Mouse (Mus musculus) MEL (cell line): ENCODE measurements around the gene Afdn. TPM values are rescaled to one million over a fixed set of nuclear protein-coding genes. Genes with fewer than 3 reads are reported as not detected.
"Not testable (repeated sequence)": the region's sequence is repeated elsewhere in the genome, so short reads cannot be mapped to it uniquely, and the experiment has no call there.

Experiments used
- DNase-seq: peaks from one replicate; pipeline ENCODE4 v3.0.0; 2011; ENCODE audit warnings: low read depth, low spot score
- H3K27ac ChIP-seq: 2 replicates; pipeline ENCODE4 v1.5.1; 2012; ENCODE audit warnings: low read depth, mild to moderate bottlenecking, control low read depth, low read length, moderate library complexity; ENCODE audit not compliant: control insufficient read depth
- H3K27me3 ChIP-seq, 2 experiments: fragments of 150-350 bp in 1 of 2; sonication (generic) in 1 of 2; 2 replicates each; pipeline ENCODE4 v1.6.1; 2012; ENCODE audit warnings: low read length in 2 of 2, mild to moderate bottlenecking in 2 of 2, improper control_type of control experiment in 1 of 2, moderate library complexity in 1 of 2; ENCODE audit not compliant: insufficient read depth in 2 of 2, control insufficient read depth in 1 of 2
- H3K36me3 ChIP-seq, 2 experiments: 2 replicates each; pipeline ENCODE4 v1.6.1; 2012 to 2014; ENCODE audit warnings: low read length in 2 of 2, improper control_type of control experiment in 1 of 2, inconsistent platforms in 1 of 2, mild to moderate bottlenecking in 1 of 2; ENCODE audit not compliant: insufficient read depth in 2 of 2, control insufficient read depth in 1 of 2
- H3K4me1 ChIP-seq, 2 experiments: fragments of 150-350 bp in 1 of 2; sonication (generic) in 1 of 2; 2 replicates each; pipeline ENCODE4 v1.6.1; 2012; ENCODE audit warnings: low read length in 2 of 2, improper control_type of control experiment in 1 of 2, mild to moderate bottlenecking in 1 of 2; ENCODE audit not compliant: insufficient read depth in 2 of 2, control insufficient read depth in 1 of 2
- H3K4me3 ChIP-seq, 2 experiments: fragments of 150-350 bp in 1 of 2; sonication (generic) in 1 of 2; 2 replicates each; pipeline ENCODE4 v1.5.1; 2012; ENCODE audit warnings: low read depth in 2 of 2, low read length in 2 of 2, mild to moderate bottlenecking in 2 of 2, moderate library complexity in 2 of 2, control low read depth in 1 of 2, improper control_type of control experiment in 1 of 2; ENCODE audit not compliant: control insufficient read depth in 1 of 2, insufficient read depth in 1 of 2
- H3K79me2 ChIP-seq: 2 replicates; pipeline ENCODE4 v1.6.1; 2012; ENCODE audit warnings: mild to moderate bottlenecking, low read length, moderate library complexity; ENCODE audit not compliant: control insufficient read depth, poor library complexity, insufficient read depth
- H3K9ac ChIP-seq: 2 replicates; pipeline ENCODE4 v1.6.1; 2012; ENCODE audit warnings: low read depth, mild to moderate bottlenecking, control low read depth, low read length, moderate library complexity; ENCODE audit not compliant: control insufficient read depth, poor library complexity, severe bottlenecking
- H3K9me3 ChIP-seq: fragments of 150-350 bp; sonication (generic); replicated peaks from 2 replicates; pipeline ENCODE4 v1.6.1; 2012; ENCODE audit warnings: mild to moderate bottlenecking, low read length, improper control_type of control experiment, moderate library complexity; ENCODE audit not compliant: insufficient read depth
- E2F4 ChIP-seq: IDR thresholded peaks from 2 replicates; pipeline ENCODE4 v1.6.1; 2011; ENCODE audit warnings: low read depth, low read length, improper control_type of control experiment, borderline replicate concordance
- EP300 ChIP-seq, 2 experiments: IDR thresholded peaks; 2 replicates each; pipeline ENCODE4 v1.6.1; 2011; ENCODE audit warnings: improper control_type of control experiment in 2 of 2, low read length in 2 of 2, low read depth in 1 of 2, mild to moderate bottlenecking in 1 of 2
- GABPA ChIP-seq: IDR thresholded peaks from 2 replicates; pipeline ENCODE4 v1.6.1; 2012; ENCODE audit warnings: low read depth, mild to moderate bottlenecking, inconsistent platforms, low read length, improper control_type of control experiment, moderate library complexity
- JUND ChIP-seq: IDR thresholded peaks from 2 replicates; pipeline ENCODE4 v1.6.1; 2011; ENCODE audit warnings: low read depth, mild to moderate bottlenecking, improper control_type of control experiment, low read length
- MAFK ChIP-seq: IDR thresholded peaks from 2 replicates; pipeline ENCODE4 v1.6.1; 2011; ENCODE audit warnings: low read depth, mild to moderate bottlenecking, low read length, improper control_type of control experiment, borderline replicate concordance
- MAZ ChIP-seq: IDR thresholded peaks from 2 replicates; pipeline ENCODE4 v1.6.1; 2012; ENCODE audit warnings: low read depth, mild to moderate bottlenecking, inconsistent platforms, low read length, improper control_type of control experiment
- MEF2A ChIP-seq: IDR thresholded peaks from 2 replicates; pipeline ENCODE4 v1.6.1; 2014; ENCODE audit warnings: low read depth, mild to moderate bottlenecking, inconsistent platforms, low read length, improper control_type of control experiment; ENCODE audit not compliant: poor library complexity, insufficient replicate concordance, severe bottlenecking; ENCODE audit errors: extremely low read depth
- MYB ChIP-seq: IDR thresholded peaks from 2 replicates; pipeline ENCODE4 v1.6.1; 2011; ENCODE audit warnings: mild to moderate bottlenecking, low read depth, low read length, improper control_type of control experiment
- MYC ChIP-seq: IDR thresholded peaks from 2 replicates; pipeline ENCODE4 v1.6.1; 2011; ENCODE audit warnings: low read depth, mild to moderate bottlenecking, low read length, improper control_type of control experiment, moderate library complexity
- NELFE ChIP-seq: IDR thresholded peaks from 2 replicates; pipeline ENCODE4 v1.6.1; 2011; ENCODE audit warnings: low read depth, low read length, improper control_type of control experiment
- RAD21 ChIP-seq: IDR thresholded peaks from 2 replicates; pipeline ENCODE4 v1.6.1; 2011; ENCODE audit warnings: mild to moderate bottlenecking, low read depth, low read length, improper control_type of control experiment
- RCOR1 ChIP-seq: IDR thresholded peaks from 2 replicates; pipeline ENCODE4 v1.6.1; 2012; ENCODE audit warnings: low read depth, mild to moderate bottlenecking, inconsistent platforms, low read length, improper control_type of control experiment
- SIN3A ChIP-seq: IDR thresholded peaks from 2 replicates; pipeline ENCODE4 v1.6.1; 2012; ENCODE audit warnings: low read length, improper control_type of control experiment, inconsistent platforms
- SMC3 ChIP-seq: IDR thresholded peaks from 2 replicates; pipeline ENCODE4 v1.6.1; 2011; ENCODE audit warnings: low read depth, low read length, improper control_type of control experiment
- TCF12 ChIP-seq: IDR thresholded peaks from 2 replicates; pipeline ENCODE4 v1.6.1; 2014; ENCODE audit warnings: low read depth, mild to moderate bottlenecking, inconsistent platforms, low read length, improper control_type of control experiment, moderate library complexity
- UBTF ChIP-seq: IDR thresholded peaks from 2 replicates; pipeline ENCODE4 v1.6.1; 2012; ENCODE audit warnings: low read depth, mild to moderate bottlenecking, inconsistent platforms, low read length, improper control_type of control experiment, moderate library complexity, borderline replicate concordance; ENCODE audit not compliant: insufficient read depth
- USF1 ChIP-seq: IDR thresholded peaks from 2 replicates; pipeline ENCODE4 v1.6.1; 2014; ENCODE audit warnings: low read depth, mild to moderate bottlenecking, inconsistent platforms, low read length, improper control_type of control experiment, moderate library complexity
- ZC3H11A ChIP-seq: IDR thresholded peaks from 2 replicates; pipeline ENCODE4 v1.6.1; 2012; ENCODE audit warnings: low read depth, mild to moderate bottlenecking, inconsistent platforms, low read length, improper control_type of control experiment
- ZMIZ1 ChIP-seq: IDR thresholded peaks from 2 replicates; pipeline ENCODE4 v1.6.1; 2012; ENCODE audit warnings: low read depth, mild to moderate bottlenecking, inconsistent platforms, low read length, improper control_type of control experiment, moderate library complexity
- polyA plus RNA-seq, 2 experiments: library from polyadenylated mRNA; stranded (reverse) in 1 of 2; unstranded in 1 of 2; fragments of >175 nt in 1 of 2; fragments of >200 nt in 1 of 2; gene quantifications; 2 replicates each; pipeline versions ENCODE4 v1.2.1 to v1.2.4; 2012; ENCODE audit warnings: low replicate concordance in 2 of 2, low read depth in 1 of 2; ENCODE audit not compliant: insufficient read length in 2 of 2, insufficient read depth in 1 of 2, missing spikeins in 1 of 2
- total RNA-seq: library from RNA; depleted of rRNA; stranded (reverse); fragments of 300-350 nt; gene quantifications from 2 replicates; pipeline ENCODE4 v1.2.3, GENCODE M21; 2012

Gene Afdn
- total and polyA plus RNA-seq, 3 experiments, result 0.39 TPM; not detected in 1

DNA sequence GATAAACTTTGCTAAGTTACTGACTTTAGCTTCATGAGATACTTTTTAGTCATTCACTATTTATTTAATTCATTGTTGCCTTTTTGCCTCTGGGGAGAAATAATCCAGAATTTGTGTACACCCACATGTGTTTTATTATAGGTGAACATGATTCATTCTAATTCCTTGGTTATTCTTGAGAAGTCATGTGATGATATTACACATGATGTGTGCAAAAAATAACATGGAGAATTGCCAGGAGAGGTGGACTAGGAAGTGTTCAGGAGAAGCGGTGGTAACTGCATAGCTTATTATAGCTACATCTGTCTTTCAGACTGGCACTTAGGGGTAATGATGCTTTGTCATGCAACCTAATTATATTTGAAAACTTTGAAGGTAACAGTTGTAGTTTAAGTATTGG, 3.5 kb downstream of the Afdn start:
- H3K36me3 ChIP-seq, result no peaks in the 10 kb centered on the region
- no peaks in the 10 kb centered on the region for H3K79me2 ChIP-seq
- H3K9ac ChIP-seq, result no peak overlapping the region
- H3K9me3 ChIP-seq, result no peaks in the 10 kb centered on the region
- DNase-seq, result no peak
- no peaks in the 10 kb centered on the region for H3K27me3 ChIP-seq
- no peak overlapping the region for H3K4me3 ChIP-seq
- no peak for TF ChIP-seq RCOR1
- TF ChIP-seq MEF2A, result no peak
- TF ChIP-seq SIN3A, result no peak
- TF ChIP-seq TCF12, result no peak
- TF ChIP-seq JUND, result no peak
- no peaks in the 10 kb centered on the region for H3K4me1 ChIP-seq
- no peak overlapping the region for H3K27ac ChIP-seq

DNA sequence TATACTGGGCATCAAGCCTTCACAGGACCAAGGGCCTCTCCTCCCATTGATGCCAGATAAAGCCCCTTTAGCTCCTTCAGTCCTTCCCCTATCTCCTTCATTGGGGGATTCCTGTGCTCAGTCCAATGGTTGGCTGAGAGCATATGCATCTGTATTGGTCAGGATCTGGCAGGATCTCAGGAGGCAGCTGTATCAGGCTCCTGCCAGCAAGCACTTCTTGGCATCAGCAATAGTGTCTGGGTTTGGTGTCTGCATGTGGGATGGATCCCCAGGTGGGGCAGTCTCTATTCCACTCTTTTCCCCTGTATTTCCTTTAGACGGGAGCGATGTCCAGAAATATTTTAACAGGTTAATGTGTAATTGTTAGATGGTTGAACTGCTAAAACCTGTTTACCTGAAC, 4.6 kb downstream of the Afdn start:
- not testable (repeated sequence) for H3K4me1 ChIP-seq, H3K9me3 ChIP-seq, H3K36me3 ChIP-seq, H3K4me3 ChIP-seq, H3K9ac ChIP-seq, H3K27ac ChIP-seq, DNase-seq, H3K79me2 ChIP-seq, H3K27me3 ChIP-seq

DNA sequence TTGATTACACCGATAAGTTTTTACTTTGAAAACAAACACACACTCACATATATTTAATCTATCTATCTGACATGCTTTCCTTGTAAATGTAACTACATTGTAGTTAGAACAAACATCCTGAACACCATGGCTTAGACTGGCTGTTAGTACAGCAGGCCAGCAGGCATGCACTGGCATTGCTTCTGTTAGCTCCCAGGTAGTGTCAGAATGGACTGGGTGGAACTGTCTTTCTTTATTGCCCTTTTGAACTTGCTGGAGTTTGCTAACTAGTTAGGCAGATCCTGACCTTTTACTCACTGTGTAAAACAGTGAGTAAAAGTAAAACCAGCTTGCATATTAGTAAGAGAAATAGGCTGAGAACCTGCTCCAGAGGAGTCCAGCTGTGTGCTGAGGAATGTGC, 8.2 kb downstream of the Afdn start:
- H3K4me1 ChIP-seq, result no peaks in the 10 kb centered on the region
- no peaks in the 10 kb centered on the region for H3K9me3 ChIP-seq
- H3K79me2 ChIP-seq, result no peaks in the 10 kb centered on the region
- H3K9ac ChIP-seq, result no peak overlapping the region
- no peaks in the 10 kb centered on the region for H3K36me3 ChIP-seq
- DNase-seq, result no peak
- H3K27me3 ChIP-seq, result no peaks in the 10 kb centered on the region
- no peak overlapping the region for H3K4me3 ChIP-seq
- no peak overlapping the region for H3K27ac ChIP-seq
- TF ChIP-seq ZC3H11A (no peak), SMC3 (no peak), RCOR1 (no peak), MEF2A (no peak), RAD21 (no peak), NELFE (no peak)

DNA sequence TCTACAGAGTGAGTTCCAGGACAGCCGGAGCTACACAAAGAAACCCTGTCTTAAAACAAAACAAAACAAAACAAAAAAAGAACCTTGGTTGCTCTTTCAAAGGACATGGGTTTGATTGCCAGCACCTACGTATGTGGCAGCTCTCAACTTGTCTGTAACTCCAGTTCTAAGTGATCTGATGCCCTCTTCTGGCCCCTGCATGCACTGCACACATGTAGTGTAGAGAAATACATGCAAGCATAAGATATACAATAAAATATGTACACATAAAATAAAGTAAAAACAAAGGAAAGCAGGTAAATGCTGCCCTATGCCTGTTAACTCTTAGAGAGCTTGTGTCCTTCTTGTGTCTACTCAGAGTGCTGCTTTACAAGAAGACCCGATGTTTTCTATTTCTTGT, 8.9 kb downstream of the Afdn start:
- Histone ChIP-seq H3K27me3 (no peaks in the 10 kb centered on the region), H3K27ac (no peak overlapping the region)
- no peak for TF ChIP-seq MAFK
- no peak for TF ChIP-seq UBTF
- TF ChIP-seq NELFE, result no peak
- no peak for TF ChIP-seq JUND
- no peak for TF ChIP-seq RAD21
- TF ChIP-seq MYB, result no peak
- TF ChIP-seq GABPA, result no peak
- TF ChIP-seq USF1, result no peak
- TF ChIP-seq ZMIZ1, result no peak
- TF ChIP-seq EP300 (IDR thresholded peaks at IDR 0.05; ENCODE audit: low read depth in 1 of 2, low read length in 2 of 2), result no peak
- TF ChIP-seq MYC, result no peak
- no peak for TF ChIP-seq MAZ
- no peak for TF ChIP-seq ZC3H11A
- no peak for TF ChIP-seq E2F4
- TF ChIP-seq RCOR1, result no peak
- no peak for TF ChIP-seq SIN3A

More for the DNA sequence above, 8.9 kb downstream of the Afdn start:
- Histone ChIP-seq H3K4me1 (no peaks in the 10 kb centered on the region), H3K4me3 (no peak overlapping the region), H3K79me2 (no peaks in the 10 kb centered on the region), H3K9ac (no peak overlapping the region), H3K9me3 (no peaks in the 10 kb centered on the region), H3K36me3 (no peaks in the 10 kb centered on the region)
- DNase-seq, result peak; percentile 6
